Mouse (Mus musculus): ENCODE results near the gene Rcsd1. TPM values are rescaled to one million over a fixed set of nuclear protein-coding genes. Genes with fewer than 3 reads are reported as not detected.

The Rcsd1 gene
- total RNA-seq, 2 experiments from 2014 or later: 11.1 to 19.4 TPM

GRCm38 (mm10) chr1:165641271-165641771 is 68.2 kb downstream of the Rcsd1 start:
- peak; percentile 53 for ATAC-seq (replicated peaks; ENCODE audit: low FRiP score, low TSS enrichment, poor library complexity, severe bottlenecking)

DNA sequence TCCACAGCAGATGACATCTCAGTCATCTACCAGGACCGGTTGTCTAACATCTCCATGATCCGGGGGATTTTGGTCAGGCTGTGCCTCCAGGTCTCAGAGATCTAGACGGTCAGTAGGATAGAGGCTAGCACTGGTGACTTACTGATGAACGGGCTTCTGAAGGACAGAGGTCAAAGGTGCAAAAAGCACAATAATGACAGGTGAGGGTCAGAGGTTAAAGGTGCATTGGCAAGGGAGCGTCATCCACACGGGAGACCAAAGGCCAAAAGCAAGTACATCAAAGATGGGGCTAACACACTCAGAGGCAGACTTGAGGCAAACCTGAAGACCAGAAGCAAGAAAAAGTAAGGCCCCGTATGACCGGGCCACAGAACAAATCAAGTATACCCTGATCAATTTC is 73.3 kb downstream of the Rcsd1 start:
- ATAC-seq (replicated peaks; ENCODE audit: low FRiP score, low TSS enrichment, poor library complexity, severe bottlenecking): no peak

DNA sequence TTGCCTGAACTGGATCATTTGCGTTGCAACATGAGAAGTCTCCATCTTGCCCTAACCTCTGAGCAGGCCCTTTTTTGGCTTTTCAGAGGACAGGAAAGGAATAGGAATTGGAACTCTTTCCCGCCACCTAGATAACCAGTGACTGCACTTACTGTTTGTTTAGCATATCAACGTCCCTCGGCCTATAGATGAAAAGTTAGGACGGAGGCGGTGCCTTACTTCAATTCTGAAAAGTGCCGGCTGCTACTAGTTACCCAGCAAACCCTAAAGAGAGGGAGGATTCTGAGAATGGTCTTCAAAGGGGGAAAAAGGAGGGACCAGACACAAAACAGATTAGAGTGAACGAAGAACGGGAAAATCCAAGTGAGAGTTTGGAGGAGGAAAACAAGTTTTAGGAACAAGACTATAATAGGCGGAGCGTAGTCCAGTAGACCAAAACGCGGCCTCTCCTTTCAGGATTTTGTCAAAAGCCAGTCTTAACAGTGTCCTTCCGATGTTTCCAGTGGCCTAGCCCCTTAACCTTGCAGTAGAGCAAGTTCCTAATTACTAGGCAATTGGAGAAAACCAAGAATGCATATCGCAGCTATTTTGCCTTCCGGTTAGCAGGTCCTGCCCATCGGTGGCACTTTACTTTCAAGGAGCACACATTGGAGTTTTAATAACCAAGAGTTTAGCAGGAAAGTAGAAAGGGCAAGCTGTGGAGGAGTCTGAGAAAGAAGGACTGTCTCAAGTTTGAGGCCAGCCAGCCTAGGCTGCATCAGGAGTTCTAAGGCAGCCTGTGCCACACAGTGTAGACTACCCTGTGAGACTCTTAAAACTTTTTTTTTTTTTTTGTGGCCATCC is 74.3 kb downstream of the Rcsd1 start:
- no peak for ATAC-seq (replicated peaks; ENCODE audit: low FRiP score, low TSS enrichment, poor library complexity, severe bottlenecking)

GRCm38 (mm10) chr1:165634151-165634884 is 75.2 kb downstream of the Rcsd1 start, which contains the start of gene Mpzl1:
Gene Mpzl1 (minus strand): TSS chr1:165634538.
- ATAC-seq (replicated peaks; ENCODE audit: low FRiP score, low TSS enrichment, poor library complexity, severe bottlenecking): peak; percentile 99

- ATAC-seq (replicated peaks; ENCODE audit: low FRiP score, low TSS enrichment, poor library complexity, severe bottlenecking): no peak
Measured at GRCm38 (mm10) chr1:165633345-165633744, 76.2 kb downstream of the Rcsd1 start.

- ATAC-seq (replicated peaks; ENCODE audit: low FRiP score, low TSS enrichment, poor library complexity, severe bottlenecking): no peak
Measured at GRCm38 (mm10) chr1:165631136-165631535, 78.4 kb downstream of the Rcsd1 start.

DNA sequence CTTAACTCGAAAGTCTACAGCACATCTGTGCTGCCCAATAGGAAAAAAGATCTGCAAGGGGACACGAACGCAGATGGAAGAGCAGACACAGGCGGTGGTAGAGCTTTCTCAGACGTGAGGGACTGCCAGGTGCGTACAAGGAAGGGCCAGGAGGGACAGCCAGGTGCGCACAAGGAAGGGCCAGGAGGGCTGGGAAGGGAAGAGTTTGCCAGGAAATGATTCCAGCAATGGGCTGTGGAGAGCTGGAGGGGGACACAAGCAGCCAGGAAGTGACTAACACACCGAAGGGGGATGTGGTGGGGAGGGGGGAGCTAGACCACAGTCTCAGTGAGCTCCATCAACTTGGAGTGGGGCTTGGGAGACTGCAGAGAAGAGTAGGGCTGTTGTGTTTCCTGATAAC is 79.6 kb downstream of the Rcsd1 start:
- ATAC-seq (replicated peaks; ENCODE audit: low FRiP score, low TSS enrichment, poor library complexity, severe bottlenecking): no peak

DNA sequence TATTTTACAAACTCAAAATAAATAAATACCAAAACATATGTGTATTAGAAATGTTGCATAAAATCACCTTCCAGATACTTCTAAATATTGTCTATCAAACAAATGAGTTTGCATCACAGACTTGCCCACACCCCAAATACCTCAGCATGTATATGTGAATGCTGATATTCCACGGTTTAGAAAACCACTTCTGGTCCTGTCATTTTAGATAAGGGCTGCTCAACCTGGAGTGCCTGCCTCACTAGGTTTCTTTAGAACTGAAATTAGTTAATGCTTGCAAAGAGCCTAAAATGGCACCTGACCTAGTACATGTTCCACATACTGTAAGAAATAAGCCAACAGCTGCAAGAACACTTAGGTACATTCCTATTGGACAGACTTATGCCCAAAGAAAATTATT is 81.0 kb downstream of the Rcsd1 start:
- ATAC-seq (replicated peaks; ENCODE audit: low FRiP score, low TSS enrichment, poor library complexity, severe bottlenecking): peak; percentile 87

DNA sequence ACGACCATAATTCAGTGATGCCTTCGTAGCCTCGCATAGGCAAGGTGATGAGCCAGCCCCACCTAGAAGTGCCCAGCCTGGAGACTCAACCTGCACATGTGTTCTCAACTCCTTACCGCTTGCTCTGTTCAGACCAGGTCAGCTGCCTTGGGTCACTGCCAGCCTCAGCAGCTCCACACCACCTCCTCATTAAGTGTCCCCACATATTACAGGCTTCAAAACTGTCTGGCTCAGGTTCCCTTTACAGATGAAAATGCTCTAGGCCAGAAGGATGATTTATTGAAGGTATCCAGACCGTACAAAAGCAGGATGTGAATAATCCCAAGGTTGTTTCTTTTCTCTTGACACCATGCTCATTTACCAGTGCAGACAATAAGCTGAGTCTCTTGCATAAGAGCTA is 83.7 kb downstream of the Rcsd1 start:
- ATAC-seq (replicated peaks; ENCODE audit: low FRiP score, low TSS enrichment, poor library complexity, severe bottlenecking): no peak

DNA sequence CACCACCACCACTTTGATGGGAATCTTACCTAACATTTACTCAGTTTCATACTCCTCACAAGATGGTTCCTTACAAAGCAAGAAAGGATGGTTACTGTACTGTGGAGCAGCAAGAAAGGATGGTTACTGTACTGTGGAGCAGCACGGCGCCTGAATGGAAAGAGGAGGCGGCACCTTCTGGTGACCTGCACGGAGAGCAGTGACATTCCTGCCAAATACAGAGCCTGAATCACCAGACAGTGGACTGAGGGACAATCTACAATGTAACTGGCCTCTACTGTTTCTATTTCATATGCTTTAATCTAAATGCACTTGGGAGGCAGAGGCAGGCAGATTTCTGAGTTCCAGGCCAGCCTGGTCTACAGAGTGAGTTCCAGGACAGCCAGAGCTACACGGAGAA is 84.5 kb downstream of the Rcsd1 start:
- ATAC-seq (replicated peaks; ENCODE audit: low FRiP score, low TSS enrichment, poor library complexity, severe bottlenecking): no peak

GRCm38 (mm10) chr1:165618201-165618624 is 91.3 kb downstream of the Rcsd1 start:
- ATAC-seq (replicated peaks; ENCODE audit: low FRiP score, low TSS enrichment, poor library complexity, severe bottlenecking): 0 out of 2 replicates have a peak, but pooled peaks have one; percentile 38

GRCm38 (mm10) chr1:165617166-165617891 is 92.2 kb downstream of the Rcsd1 start:
- ATAC-seq (replicated peaks; ENCODE audit: low FRiP score, low TSS enrichment, poor library complexity, severe bottlenecking): no peak

GRCm38 (mm10) chr1:165616652-165617051 is 92.9 kb downstream of the Rcsd1 start:
- no peak for ATAC-seq (replicated peaks; ENCODE audit: low FRiP score, low TSS enrichment, poor library complexity, severe bottlenecking)

DNA sequence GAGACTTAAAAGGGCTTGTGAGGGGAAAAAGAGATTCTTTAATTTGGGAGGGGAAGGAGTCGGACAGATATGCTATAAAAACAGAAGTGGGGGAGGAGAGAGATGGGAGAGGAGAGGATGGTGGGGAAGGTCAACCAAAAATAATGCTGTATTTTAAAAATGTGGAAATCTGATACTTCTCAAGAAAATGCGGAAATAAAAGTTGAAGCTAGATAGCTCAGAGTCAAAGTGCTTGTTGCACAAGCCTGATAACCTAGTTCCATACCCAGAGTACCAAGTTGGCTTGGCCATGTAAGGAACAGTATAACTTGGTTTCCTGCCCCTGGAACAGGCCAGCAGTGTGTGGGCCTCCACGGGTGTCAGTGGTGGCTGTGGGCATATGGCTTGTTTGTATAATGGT is 94.8 kb downstream of the Rcsd1 start:
- ATAC-seq (replicated peaks; ENCODE audit: low FRiP score, low TSS enrichment, poor library complexity, severe bottlenecking): no peak

- ATAC-seq (replicated peaks; ENCODE audit: low FRiP score, low TSS enrichment, poor library complexity, severe bottlenecking): no peak
Measured at GRCm38 (mm10) chr1:165613926-165614325, 95.6 kb downstream of the Rcsd1 start.

DNA sequence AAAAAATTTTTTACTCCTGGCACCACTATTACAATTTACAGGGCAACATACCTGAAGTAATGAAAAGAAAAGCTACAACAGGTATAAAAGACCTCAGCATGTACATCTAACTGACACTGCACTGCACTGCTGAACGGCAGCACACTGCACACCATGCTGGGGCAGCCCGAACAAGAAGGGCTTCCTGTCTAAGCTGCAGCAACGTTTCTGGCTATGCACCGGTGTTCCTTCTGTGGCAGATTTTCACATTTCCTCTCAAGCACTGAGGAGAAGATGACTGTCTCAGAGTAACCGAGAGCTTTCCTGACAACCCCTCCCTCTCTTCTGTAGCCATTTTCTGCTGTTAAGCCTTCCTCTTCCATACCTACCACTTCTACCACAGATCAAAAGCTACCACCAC is 96.8 kb downstream of the Rcsd1 start:
- peak; percentile 25; the same call in 1 of the 2 replicates for ATAC-seq (replicated peaks; ENCODE audit: low FRiP score, low TSS enrichment, poor library complexity, severe bottlenecking)

DNA sequence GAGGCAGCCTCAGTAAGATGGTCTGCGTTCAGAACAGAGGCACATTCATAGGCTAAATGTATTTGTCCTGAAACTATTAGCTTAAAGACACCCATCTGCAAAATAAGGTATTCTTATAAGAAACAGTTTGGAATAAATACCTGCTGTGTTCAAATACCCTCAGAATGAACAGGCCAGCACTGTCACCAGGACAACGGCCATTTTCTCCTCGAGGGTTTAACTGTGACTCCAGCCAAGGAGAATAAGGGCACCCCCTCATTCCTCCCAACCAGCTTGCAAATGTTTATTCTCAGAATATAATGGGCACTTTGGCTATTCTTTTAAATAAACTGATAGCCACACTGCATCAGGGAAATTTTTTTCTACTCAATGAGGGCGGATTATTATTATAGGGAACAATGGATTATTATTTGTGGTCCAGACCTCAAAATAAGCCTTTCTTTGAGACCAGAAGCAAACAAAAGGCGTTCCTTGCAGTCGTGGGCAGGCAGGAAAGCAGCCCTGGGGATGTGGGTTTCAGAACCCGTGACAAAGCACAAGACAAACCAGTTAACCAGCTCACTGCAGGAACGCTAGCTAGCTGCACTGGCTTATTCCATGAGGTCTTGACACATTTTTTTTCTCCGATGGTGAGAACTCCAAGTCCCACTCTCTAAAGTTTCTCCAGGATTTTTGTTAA is 99.1 kb downstream of the Rcsd1 start:
- no peak for ATAC-seq (replicated peaks; ENCODE audit: low FRiP score, low TSS enrichment, poor library complexity, severe bottlenecking)

- 0 out of 2 replicates have a peak, but pooled peaks have one; percentile 9 for ATAC-seq (replicated peaks; ENCODE audit: low FRiP score, low TSS enrichment, poor library complexity, severe bottlenecking)
Measured at GRCm38 (mm10) chr1:165609495-165610320, 99.8 kb downstream of the Rcsd1 start.

Measured in megakaryocyte-erythroid progenitor cell, adult 5-6 weeks (primary cell).